Mouse (Mus musculus): ENCODE measurements around the gene Cdip1. TPM values are rescaled to one million over a fixed set of nuclear protein-coding genes. Genes with fewer than 3 reads are reported as not detected.
"Not testable (repeated sequence)": the region's sequence is repeated elsewhere in the genome, so short reads cannot be mapped to it uniquely, and the experiment has no call there.

Cdip1 gene
- polyA plus RNA-seq, 1 experiment, result 76.7 TPM

DNA sequence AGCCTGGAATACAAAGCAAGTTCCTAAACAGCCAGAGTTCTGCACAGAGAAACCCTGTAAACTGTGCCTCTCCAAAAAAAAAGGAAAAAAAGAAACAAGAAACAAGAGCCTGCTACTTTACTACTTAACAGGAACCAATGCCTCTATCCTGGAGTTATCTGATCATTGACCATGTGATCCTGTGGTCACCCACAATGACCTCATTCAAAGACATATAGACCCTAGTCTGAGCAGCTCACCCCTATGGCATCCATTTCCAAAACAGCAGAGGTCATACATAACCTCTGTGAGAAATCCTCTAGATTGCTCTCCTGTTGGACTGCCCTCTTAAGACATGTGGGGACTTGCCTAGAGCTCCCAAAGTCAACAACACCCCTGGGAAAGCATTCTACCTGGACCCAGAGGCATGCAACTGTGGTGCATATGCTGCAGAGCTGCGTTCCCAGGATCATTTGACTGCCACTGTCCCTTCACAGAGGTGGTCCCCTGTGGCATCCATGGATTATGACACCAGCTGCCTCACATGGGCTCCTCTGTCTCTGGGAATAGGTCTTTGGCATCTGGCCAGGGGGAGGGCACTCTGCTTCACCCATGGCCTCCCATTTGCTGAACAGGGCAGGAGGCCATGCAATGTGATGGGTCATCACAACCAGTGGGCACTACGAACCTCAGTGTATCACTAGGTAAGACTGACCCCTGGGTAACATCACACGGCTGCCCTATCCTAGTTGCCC, 12.8 kb downstream of the Cdip1 start:
- Histone ChIP-seq H3K4me3 (replicated peaks; ENCODE audit: extremely low read depth, low read depth, low read length) (no peak overlapping the region), H3K4me1 (ENCODE audit: control insufficient read depth, insufficient read depth, low read length) (peaks cover 17% of the 10 kb centered on the region)
- DNase-seq, result no peak
- no peak for TF ChIP-seq CTCF (IDR thresholded peaks at IDR 0.05; ENCODE audit: insufficient read depth, low read length)
- no peak for TF ChIP-seq POLR2A (IDR thresholded peaks at IDR 0.05; ENCODE audit: borderline replicate concordance, extremely low read depth, low read depth, low read length)
- WGBS, result 81% methylated on average over 3 of the region's 3 CpGs

DNA sequence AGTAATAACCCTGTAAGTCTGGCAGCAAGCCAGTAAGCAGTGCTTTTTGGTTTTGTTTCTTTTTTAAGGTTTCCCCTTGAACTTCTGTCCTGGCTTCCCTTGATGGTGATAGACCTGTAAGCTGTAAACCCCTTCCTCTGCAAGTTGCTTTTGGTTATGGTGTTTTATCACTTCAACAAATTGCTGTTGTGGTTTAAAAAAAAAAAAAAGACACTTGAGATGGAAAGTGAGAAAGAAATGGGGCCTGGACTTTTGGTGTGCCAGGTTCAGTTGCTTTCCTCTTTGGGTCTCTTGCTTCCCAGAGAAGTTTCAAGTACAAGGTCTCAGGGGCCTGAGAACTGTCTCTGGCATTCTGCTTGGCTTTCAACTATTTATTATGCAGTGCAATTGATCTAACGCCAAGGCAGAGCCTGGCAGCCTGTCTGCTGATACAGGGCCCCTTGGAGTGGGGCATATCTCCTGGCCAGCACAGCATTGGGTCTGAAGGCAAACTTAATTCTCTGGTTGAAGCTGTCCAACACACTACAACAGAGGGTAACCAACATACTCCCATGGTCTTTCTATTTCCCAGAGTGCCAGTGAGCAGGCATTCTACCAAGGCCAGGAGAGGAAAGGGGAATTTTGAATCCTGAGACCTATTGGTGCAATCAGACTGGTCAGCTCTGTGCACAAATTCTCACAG, 16.7 kb downstream of the Cdip1 start:
- no peak for TF ChIP-seq POLR2A (IDR thresholded peaks at IDR 0.05; ENCODE audit: borderline replicate concordance, extremely low read depth, low read depth, low read length)
- no peak for TF ChIP-seq CTCF (IDR thresholded peaks at IDR 0.05; ENCODE audit: insufficient read depth, low read length)
- Histone ChIP-seq H3K4me1 (ENCODE audit: control insufficient read depth, insufficient read depth, low read length) (peaks cover 11% of the 10 kb centered on the region; the same call in 1 of the 2 replicates), H3K4me3 (replicated peaks; ENCODE audit: extremely low read depth, low read depth, low read length) (no peak overlapping the region)
- no peak for DNase-seq
- 27% methylated on average over 1 of the region's 1 CpGs for WGBS

GRCm38 (mm10) chr16:4768719-4769118, 21.4 kb downstream of the Cdip1 start:
- WGBS, result 86% methylated on average over 5 of the region's 5 CpGs
- peaks cover 3% of the 10 kb centered on the region; the same call in 1 of the 2 replicates for H3K4me1 ChIP-seq (ENCODE audit: control insufficient read depth, insufficient read depth, low read length)
- H3K4me3 ChIP-seq (replicated peaks; ENCODE audit: extremely low read depth, low read depth, low read length), result no peak overlapping the region
- no peak for TF ChIP-seq CTCF (IDR thresholded peaks at IDR 0.05; ENCODE audit: insufficient read depth, low read length)
- no peak for TF ChIP-seq POLR2A (IDR thresholded peaks at IDR 0.05; ENCODE audit: borderline replicate concordance, extremely low read depth, low read depth, low read length)
- no peak for DNase-seq

GRCm38 (mm10) chr16:4767012-4767790, 22.9 kb downstream of the Cdip1 start:
- Histone ChIP-seq H3K4me3 (replicated peaks; ENCODE audit: extremely low read depth, low read depth, low read length) (no peak overlapping the region), H3K4me1 (ENCODE audit: control insufficient read depth, insufficient read depth, low read length) (peaks cover 3% of the 10 kb centered on the region; the same call in 1 of the 2 replicates)
- TF ChIP-seq POLR2A (IDR thresholded peaks at IDR 0.05; ENCODE audit: borderline replicate concordance, extremely low read depth, low read depth, low read length) (no peak), CTCF (IDR thresholded peaks at IDR 0.05; ENCODE audit: insufficient read depth, low read length) (no peak)
- no peak for DNase-seq
- 85% methylated on average over 6 of the region's 6 CpGs for WGBS

DNA sequence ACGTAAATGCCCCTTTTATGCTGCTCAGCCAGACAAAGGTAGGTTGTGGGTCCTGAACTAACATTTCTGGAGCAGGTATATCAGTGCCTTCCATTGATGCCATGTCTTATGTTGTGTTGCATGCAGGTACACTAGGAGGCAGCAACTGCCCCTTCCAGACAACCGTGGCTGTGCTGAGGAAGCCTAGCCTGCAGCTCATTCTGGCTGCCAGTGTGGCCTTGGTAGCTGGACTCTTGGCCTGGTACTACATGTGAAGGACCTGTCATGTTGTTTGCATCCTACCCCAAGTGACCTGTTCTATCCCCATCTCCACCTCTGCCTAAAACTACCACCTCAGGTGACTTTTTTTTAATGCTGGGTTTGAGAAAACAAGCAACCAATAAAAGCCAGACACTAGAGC, 24.2 kb downstream of the Cdip1 start:
- peaks cover 3% of the 10 kb centered on the region; the same call in 1 of the 2 replicates for H3K4me1 ChIP-seq (ENCODE audit: control insufficient read depth, insufficient read depth, low read length)
- 90% methylated on average over 2 of the region's 2 CpGs for WGBS
- H3K4me3 ChIP-seq (replicated peaks; ENCODE audit: extremely low read depth, low read depth, low read length), result no peak overlapping the region
- TF ChIP-seq POLR2A (IDR thresholded peaks at IDR 0.05; ENCODE audit: borderline replicate concordance, extremely low read depth, low read depth, low read length), result no peak
- TF ChIP-seq CTCF (IDR thresholded peaks at IDR 0.05; ENCODE audit: insufficient read depth, low read length), result no peak
- DNase-seq, result no peak

DNA sequence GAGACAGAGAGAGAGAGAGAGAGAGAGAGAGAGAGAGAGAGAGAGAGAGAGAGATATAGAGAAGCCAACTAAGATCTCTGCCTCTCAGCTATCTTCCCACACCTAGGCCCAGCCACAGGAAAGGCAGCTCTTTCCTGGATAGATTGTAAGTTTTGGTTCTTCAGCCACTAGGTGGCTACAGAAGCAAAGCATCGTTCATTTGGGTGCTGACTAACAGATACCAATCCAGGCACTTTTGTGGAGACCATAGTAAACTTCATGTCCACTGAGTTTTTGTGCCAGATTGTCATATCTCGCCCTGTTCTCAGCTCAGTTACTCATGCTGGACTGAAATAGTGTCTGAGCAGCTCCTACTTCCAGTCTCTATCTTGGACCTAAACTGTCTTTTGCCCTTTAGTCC, 26.8 kb downstream of the Cdip1 start:
- DNase-seq, result no peak
- 20% methylated on average over 2 of the region's 2 CpGs for WGBS
- H3K4me3 ChIP-seq (replicated peaks; ENCODE audit: extremely low read depth, low read depth, low read length), result no peak overlapping the region
- H3K4me1 ChIP-seq (ENCODE audit: control insufficient read depth, insufficient read depth, low read length), result peaks cover 3% of the 10 kb centered on the region; the same call in 1 of the 2 replicates
- TF ChIP-seq CTCF (IDR thresholded peaks at IDR 0.05; ENCODE audit: insufficient read depth, low read length) (no peak), POLR2A (IDR thresholded peaks at IDR 0.05; ENCODE audit: borderline replicate concordance, extremely low read depth, low read depth, low read length) (no peak)

DNA sequence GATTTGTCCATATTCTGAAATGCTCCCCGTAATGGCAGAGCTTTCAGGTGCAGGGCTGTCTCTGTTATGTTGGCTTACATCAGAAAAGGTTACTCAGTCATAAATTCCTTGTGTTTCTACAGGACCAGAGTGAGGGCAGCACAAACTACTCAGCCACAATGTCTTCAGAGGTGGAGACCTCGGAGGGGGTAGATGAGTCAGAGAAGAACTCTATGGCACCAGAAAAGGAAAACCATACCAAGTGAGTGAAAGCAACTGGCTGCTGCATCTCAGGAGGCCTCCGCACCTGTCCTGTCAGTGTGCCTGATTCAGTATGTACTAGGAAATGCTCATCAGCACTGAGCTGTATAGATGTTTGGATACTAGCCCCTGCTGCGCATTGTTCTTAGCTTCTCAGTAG, 27.7 kb downstream of the Cdip1 start:
- peaks cover 3% of the 10 kb centered on the region; the same call in 1 of the 2 replicates for H3K4me1 ChIP-seq (ENCODE audit: control insufficient read depth, insufficient read depth, low read length)
- DNase-seq, result no peak
- TF ChIP-seq CTCF (IDR thresholded peaks at IDR 0.05; ENCODE audit: insufficient read depth, low read length) (no peak), POLR2A (IDR thresholded peaks at IDR 0.05; ENCODE audit: borderline replicate concordance, extremely low read depth, low read depth, low read length) (no peak)
- no peak overlapping the region for H3K4me3 ChIP-seq (replicated peaks; ENCODE audit: extremely low read depth, low read depth, low read length)
- 87% methylated on average over 4 of the region's 4 CpGs for WGBS

DNA sequence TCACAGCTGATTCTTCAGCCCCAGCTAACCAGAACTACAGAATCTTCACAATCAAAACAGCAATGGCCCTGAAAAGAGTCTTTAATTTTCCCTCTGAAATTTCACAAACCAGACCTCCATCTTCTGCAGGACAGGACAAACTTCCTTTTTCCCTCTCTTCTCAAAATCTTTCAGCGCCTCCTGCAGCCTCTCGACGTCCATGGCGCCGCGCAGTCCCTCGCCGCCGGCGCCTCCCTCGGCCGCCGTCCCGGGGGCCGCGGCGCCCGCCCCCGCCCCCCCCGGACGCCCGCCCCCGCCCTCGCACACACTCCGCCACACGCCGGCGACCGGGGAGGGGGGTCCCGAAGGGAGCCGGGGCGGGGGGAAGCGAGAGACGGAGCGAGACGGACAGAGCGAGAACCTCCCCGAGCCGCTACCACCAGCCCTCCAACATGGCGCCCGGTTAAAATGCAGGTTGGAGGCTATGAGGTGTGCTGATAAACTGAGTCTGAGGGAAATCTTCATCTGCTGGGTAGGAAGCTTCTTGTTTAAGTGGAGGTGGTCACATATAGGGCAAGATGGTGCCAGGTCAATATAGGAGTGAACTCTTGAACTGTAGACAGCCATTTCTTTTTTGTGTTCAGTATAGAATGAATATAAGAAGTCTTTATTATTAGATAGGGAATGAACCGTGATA, 33.3 kb downstream of the Cdip1 start:
- WGBS, result 2% methylated on average over 41 of the region's 42 CpGs
- H3K4me1 ChIP-seq (ENCODE audit: control insufficient read depth, insufficient read depth, low read length); DNase-seq: not testable (repeated sequence)
- peak overlapping the region; percentile 44 for H3K4me3 ChIP-seq (replicated peaks; ENCODE audit: extremely low read depth, low read depth, low read length)

DNA sequence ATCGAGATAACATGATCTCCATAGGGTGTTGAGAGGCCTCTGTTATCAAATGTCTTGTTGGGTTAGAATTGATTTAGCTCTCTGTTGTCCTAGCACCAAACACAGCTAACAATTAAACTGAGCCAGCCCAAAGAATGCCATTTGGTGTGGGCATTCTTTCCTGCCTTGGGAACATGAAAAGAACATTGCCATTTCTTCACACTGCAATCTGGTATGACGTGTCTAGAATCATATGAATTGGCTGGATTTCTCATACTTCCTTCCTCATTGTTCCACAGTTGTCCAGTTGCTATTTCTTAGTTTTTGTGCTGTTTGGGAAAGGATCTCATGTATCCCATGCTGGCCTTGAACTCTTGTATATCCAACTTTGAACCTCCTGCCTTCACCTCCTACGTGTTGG, 36.0 kb downstream of the Cdip1 start:
- H3K4me1 ChIP-seq (ENCODE audit: control insufficient read depth, insufficient read depth, low read length), result peaks cover 5% of the 10 kb centered on the region; the same call in 1 of the 2 replicates
- TF ChIP-seq CTCF (IDR thresholded peaks at IDR 0.05; ENCODE audit: insufficient read depth, low read length) (no peak), POLR2A (IDR thresholded peaks at IDR 0.05; ENCODE audit: borderline replicate concordance, extremely low read depth, low read depth, low read length) (no peak)
- no peak overlapping the region for H3K4me3 ChIP-seq (replicated peaks; ENCODE audit: extremely low read depth, low read depth, low read length)
- no peak for DNase-seq
- WGBS, result 67% methylated on average over 3 of the region's 3 CpGs
